Mouse (Mus musculus): ENCODE measurements around the gene Slc12a8. TPM values are rescaled to one million over a fixed set of nuclear protein-coding genes. Genes with fewer than 3 reads are reported as not detected.

Gene Slc12a8
- total and polyA plus RNA-seq, 3 experiments, result 12.2 to 17.4 (median 16.5) TPM

- dilution Hi-C loops (cut with MboI; ENCODE audit: extremely low pct_ligation_motif_present, extremely low pct_unique_long_range_greater_than_20kb, low sequenced_read_pairs) (no loop called here), in situ Hi-C loops (cut with MboI; ENCODE audit: low pct_ligation_motif_present, low pct_unique_long_range_greater_than_20kb, low sequenced_read_pairs) (loop anchor here (5.0 kb wide), 1 partner anchor 56 kb away; no protein-coding TSS in a partner anchor)
- Histone ChIP-seq H3K9ac (ENCODE audit: insufficient read depth, low read depth) (no peak overlapping the region), H3K4me1 (ENCODE audit: control insufficient read depth in 1 of 2, insufficient read depth in 2 of 2) (peaks cover 27 to 53% of the 10 kb centered on the region in 2 experiments), H3K79me2 (replicated peaks; ENCODE audit: control insufficient read depth, extremely low read depth, insufficient read depth, poor library complexity, severe bottlenecking) (peaks cover 23% of the 10 kb centered on the region), H3K4me3 (replicated peaks in 1 of 3; ENCODE audit: low read depth in 2 of 3, low read length in 2 of 3, poor library complexity in 1 of 3) (no peak overlapping the region), H3K9me3 (replicated peaks; ENCODE audit: low read length) (peaks cover 6% of the 10 kb centered on the region), H3K27ac (ENCODE audit: insufficient read depth, low read depth) (no peak overlapping the region), H3K4me2 (ENCODE audit: insufficient read depth, low read depth, poor library complexity, severe bottlenecking) (no peak overlapping the region), H3K36me3 (replicated peaks in 1 of 2; ENCODE audit: control insufficient read depth in 1 of 2, insufficient read depth in 1 of 2, low read length in 1 of 2) (peaks cover 0 to 5% of the 10 kb centered on the region in 2 experiments), H3K27me3 (replicated peaks) (no peaks in the 10 kb centered on the region)
- TF ChIP-seq KAT2A (IDR thresholded peaks at IDR 0.05; ENCODE audit: insufficient replicate concordance, low read length) (0 out of 2 replicates have a peak, but pooled peaks have one; percentile 19), ZC3H11A (IDR thresholded peaks at IDR 0.05; ENCODE audit: low read depth, low read length) (no peak)
- DNase-seq (ENCODE audit: extremely low read depth), result no peak
Observed at GRCm38 (mm10) chr16:33681661-33682060, 164.5 kb downstream of the Slc12a8 start.

DNA sequence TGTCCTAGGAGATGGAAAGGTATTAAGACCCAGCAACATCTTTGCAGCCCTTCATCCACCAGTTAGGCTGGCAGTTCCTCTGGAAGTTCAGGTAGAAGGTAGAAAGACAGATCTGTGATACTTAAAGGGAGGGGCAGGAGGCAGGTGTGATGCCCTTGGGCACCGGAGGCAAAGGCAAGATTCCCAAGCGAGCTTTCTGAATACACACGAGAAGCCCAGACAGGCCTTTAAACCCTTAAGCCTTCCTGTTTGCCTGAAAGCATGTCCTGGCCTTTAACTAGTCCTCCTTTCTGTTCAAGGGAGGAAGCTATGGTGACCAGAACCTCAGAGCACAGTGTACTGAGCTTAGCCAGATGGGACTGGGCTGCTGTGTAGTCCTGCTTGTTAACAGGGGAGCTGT lies 165.5 kb downstream of the Slc12a8 start:
- TF ChIP-seq NELFE (IDR thresholded peaks at IDR 0.05; ENCODE audit: low read depth, low read length) (no peak), IRF4 (IDR thresholded peaks at IDR 0.05; ENCODE audit: low read depth, low read length) (no peak), NRF1 (IDR thresholded peaks at IDR 0.05; ENCODE audit: low read depth, low read length) (no peak), MEF2A (IDR thresholded peaks at IDR 0.05; ENCODE audit: borderline replicate concordance, low read depth, low read length) (no peak), ZMIZ1 (IDR thresholded peaks at IDR 0.05; ENCODE audit: low read depth, low read length) (no peak), MYC (IDR thresholded peaks at IDR 0.05; ENCODE audit: low read depth, low read length) (no peak), MAX (IDR thresholded peaks at IDR 0.05; ENCODE audit: low read length) (no peak), CHD2 (IDR thresholded peaks at IDR 0.05; ENCODE audit: low read length) (no peak), MAZ (IDR thresholded peaks at IDR 0.05; ENCODE audit: low read depth, low read length) (no peak), ETS1 (conservative IDR thresholded peaks at IDR 0.05; ENCODE audit: low read depth, low read length) (no peak), ELF1 (IDR thresholded peaks at IDR 0.05; ENCODE audit: low read depth, low read length) (no peak), USF1 (IDR thresholded peaks at IDR 0.05; ENCODE audit: low read depth, low read length) (no peak), HCFC1 (IDR thresholded peaks at IDR 0.05; ENCODE audit: low read depth, low read length) (no peak), KAT2A (IDR thresholded peaks at IDR 0.05; ENCODE audit: insufficient replicate concordance, low read length) (no peak), RCOR1 (conservative IDR thresholded peaks at IDR 0.05; ENCODE audit: low read depth, low read length) (no peak), ZKSCAN1 (IDR thresholded peaks at IDR 0.05; ENCODE audit: borderline replicate concordance, low read depth, low read length) (no peak), UBTF (IDR thresholded peaks at IDR 0.05; ENCODE audit: low read depth, low read length) (no peak), TCF12 (IDR thresholded peaks at IDR 0.05; ENCODE audit: low read depth, low read length) (no peak), ZNF384 (IDR thresholded peaks at IDR 0.05; ENCODE audit: low read depth, low read length) (no peak), JUND (conservative IDR thresholded peaks at IDR 0.05; ENCODE audit: low read depth, low read length) (no peak)
- H3K4me3 ChIP-seq (replicated peaks in 1 of 3; ENCODE audit: low read depth in 2 of 3, low read length in 2 of 3, poor library complexity in 1 of 3), result no peak overlapping the region
- peaks cover 0 to 9% of the 10 kb centered on the region in 2 experiments for H3K36me3 ChIP-seq (replicated peaks in 1 of 2; ENCODE audit: control insufficient read depth in 1 of 2, insufficient read depth in 1 of 2, low read length in 1 of 2)
- H3K4me1 ChIP-seq (ENCODE audit: control insufficient read depth in 1 of 2, insufficient read depth in 2 of 2), result peaks cover 22 to 50% of the 10 kb centered on the region in 2 experiments
- H3K27me3 ChIP-seq (replicated peaks), result no peaks in the 10 kb centered on the region
- no peak for DNase-seq (ENCODE audit: extremely low read depth)
- peaks cover 32% of the 10 kb centered on the region for H3K79me2 ChIP-seq (replicated peaks; ENCODE audit: control insufficient read depth, extremely low read depth, insufficient read depth, poor library complexity, severe bottlenecking)
- H3K4me2 ChIP-seq (ENCODE audit: insufficient read depth, low read depth, poor library complexity, severe bottlenecking), result no peak overlapping the region; the same call in 1 of the 2 replicates
- peak overlapping the region; percentile 59 for H3K27ac ChIP-seq (ENCODE audit: insufficient read depth, low read depth)
- dilution Hi-C loops (cut with MboI; ENCODE audit: extremely low pct_ligation_motif_present, extremely low pct_unique_long_range_greater_than_20kb, low sequenced_read_pairs) (no loop called here), in situ Hi-C loops (cut with MboI; ENCODE audit: low pct_ligation_motif_present, low pct_unique_long_range_greater_than_20kb, low sequenced_read_pairs) (loop anchor here (5.0 kb wide), 1 partner anchor 55 kb away; no protein-coding TSS in a partner anchor)
- peaks cover 6% of the 10 kb centered on the region for H3K9me3 ChIP-seq (replicated peaks; ENCODE audit: low read length)
- H3K9ac ChIP-seq (ENCODE audit: insufficient read depth, low read depth), result no peak overlapping the region
